Mouse (Mus musculus): ENCODE measurements around the gene Itpka. TPM values are rescaled to one million over a fixed set of nuclear protein-coding genes. Genes with fewer than 3 reads are reported as not detected.
"Not testable (repeated sequence)": the region's sequence is repeated elsewhere in the genome, so short reads cannot be mapped to it uniquely, and the experiment has no call there.

Itpka gene
- total and polyA plus RNA-seq, 2 experiments from 2014 or later = 0.50 to 1.00 TPM

DNA sequence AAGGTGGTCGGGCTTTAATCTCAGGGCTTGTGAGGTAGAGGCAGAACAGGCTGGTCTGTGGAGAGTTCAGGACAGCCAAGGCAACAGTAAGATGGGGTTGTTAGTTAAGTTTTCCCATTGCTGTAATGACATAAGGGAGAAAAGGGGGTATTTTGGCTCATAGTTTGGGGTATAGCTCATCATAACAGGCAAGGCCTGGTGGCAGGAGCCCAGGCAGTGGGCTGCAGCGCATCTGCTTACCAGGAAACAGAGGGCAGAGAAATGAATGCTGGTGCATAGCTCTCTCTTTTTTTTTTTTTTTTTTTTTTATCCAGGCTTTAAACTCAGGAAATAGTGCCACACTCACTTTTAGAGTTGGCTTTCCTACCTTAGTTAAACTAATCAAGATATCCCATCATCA is 39.0 kb upstream of the Itpka start:
- Histone ChIP-seq H3K36me3 (replicated peaks; ENCODE audit: control insufficient read depth, insufficient read depth, low read length) (peaks cover 26% of the 10 kb centered on the region), H3K27me3 (ENCODE audit: control insufficient read depth, insufficient read depth, low read length) (no peaks in the 10 kb centered on the region), H3K4me3 (ENCODE audit: low read depth, low read length) (no peak overlapping the region), H3K4me1 (ENCODE audit: control insufficient read depth, insufficient read depth) (no peaks in the 10 kb centered on the region), H3K4me2 (ENCODE audit: low read depth, low read length) (no peak overlapping the region), H3K9me3 (replicated peaks; ENCODE audit: control insufficient read depth, low read length) (no peaks in the 10 kb centered on the region), H3K9ac (replicated peaks; ENCODE audit: low read depth, low read length) (no peak overlapping the region), H3K27ac (ENCODE audit: low read depth) (no peak overlapping the region)
- ATAC-seq (ENCODE audit: insufficient read depth, low read depth) = no peak
- WGBS = 89% methylated on average over 2 of the region's 2 CpGs
- no peak for DNase-seq (ENCODE audit: low spot score)
- TF ChIP-seq EP300 (IDR thresholded peaks at IDR 0.05; ENCODE audit: low read depth) = no peak
- no peak for TF ChIP-seq CTCF (IDR thresholded peaks at IDR 0.05; ENCODE audit: low read depth)

DNA sequence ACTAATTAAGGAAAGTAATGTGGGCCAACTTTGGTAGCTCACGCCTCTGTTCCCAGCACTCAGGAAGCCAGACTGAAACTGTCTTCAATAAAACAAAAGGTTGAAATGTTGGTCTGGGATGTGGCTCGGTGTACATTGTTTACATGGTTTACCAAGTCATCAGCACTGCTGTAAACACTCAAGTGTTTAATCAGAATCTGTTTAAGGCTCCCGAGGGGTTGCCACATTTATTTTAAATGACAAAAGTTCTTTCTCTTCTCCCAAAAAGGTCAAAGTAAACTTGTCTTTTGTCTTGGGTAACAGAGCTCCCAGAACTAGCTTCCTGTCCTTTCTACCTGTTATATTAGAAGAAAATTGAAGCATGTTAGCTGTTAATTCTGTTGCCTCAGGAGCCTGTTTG is 34.5 kb upstream of the Itpka start:
- no peak for ATAC-seq (ENCODE audit: insufficient read depth, low read depth)
- Histone ChIP-seq H3K4me3 (ENCODE audit: low read depth, low read length) (no peak overlapping the region), H3K27me3 (ENCODE audit: control insufficient read depth, insufficient read depth, low read length) (no peaks in the 10 kb centered on the region), H3K9ac (replicated peaks; ENCODE audit: low read depth, low read length) (no peak overlapping the region), H3K4me1 (ENCODE audit: control insufficient read depth, insufficient read depth) (no peaks in the 10 kb centered on the region), H3K36me3 (replicated peaks; ENCODE audit: control insufficient read depth, insufficient read depth, low read length) (peaks cover 40% of the 10 kb centered on the region), H3K9me3 (replicated peaks; ENCODE audit: control insufficient read depth, low read length) (no peaks in the 10 kb centered on the region), H3K27ac (ENCODE audit: low read depth) (no peak overlapping the region), H3K4me2 (ENCODE audit: low read depth, low read length) (no peak overlapping the region)
- TF ChIP-seq EP300 (IDR thresholded peaks at IDR 0.05; ENCODE audit: low read depth) = no peak
- no peak for TF ChIP-seq CTCF (IDR thresholded peaks at IDR 0.05; ENCODE audit: low read depth)
- DNase-seq (ENCODE audit: low spot score) = no peak
- WGBS = 84% methylated on average over 3 of the region's 3 CpGs

DNA sequence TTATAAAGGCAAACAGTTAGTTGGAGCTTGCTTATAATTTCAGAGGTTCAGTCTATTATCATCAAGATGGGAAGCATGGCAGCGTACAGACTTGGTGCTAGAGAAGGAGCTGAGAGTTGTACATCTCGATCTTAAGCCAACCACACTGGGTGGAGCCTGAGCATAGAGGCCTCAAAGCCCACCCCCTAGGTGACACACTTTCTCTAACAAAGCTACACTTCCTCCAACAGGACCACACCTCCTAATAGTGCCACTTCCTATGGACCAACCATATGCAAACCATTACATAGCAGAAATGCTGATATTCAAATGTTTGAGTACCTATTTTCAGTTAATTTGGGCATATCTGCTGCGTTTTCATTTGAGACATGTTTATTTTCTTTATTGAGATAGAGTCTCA is 32.1 kb upstream of the Itpka start:
- Histone ChIP-seq H3K4me2 (ENCODE audit: low read depth, low read length) (no peak overlapping the region), H3K27ac (ENCODE audit: low read depth) (no peak overlapping the region), H3K27me3 (ENCODE audit: control insufficient read depth, insufficient read depth, low read length) (no peaks in the 10 kb centered on the region), H3K4me1 (ENCODE audit: control insufficient read depth, insufficient read depth) (no peaks in the 10 kb centered on the region), H3K9ac (replicated peaks; ENCODE audit: low read depth, low read length) (no peak overlapping the region), H3K4me3 (ENCODE audit: low read depth, low read length) (no peak overlapping the region), H3K9me3 (replicated peaks; ENCODE audit: control insufficient read depth, low read length) (no peaks in the 10 kb centered on the region), H3K36me3 (replicated peaks; ENCODE audit: control insufficient read depth, insufficient read depth, low read length) (peaks cover 43% of the 10 kb centered on the region)
- TF ChIP-seq CTCF (IDR thresholded peaks at IDR 0.05; ENCODE audit: low read depth) (no peak), EP300 (IDR thresholded peaks at IDR 0.05; ENCODE audit: low read depth) (no peak)
- DNase-seq (ENCODE audit: low spot score) (no peak), ATAC-seq (ENCODE audit: insufficient read depth, low read depth) (no peak)
- 89% methylated on average over 3 of the region's 3 CpGs for WGBS

DNA sequence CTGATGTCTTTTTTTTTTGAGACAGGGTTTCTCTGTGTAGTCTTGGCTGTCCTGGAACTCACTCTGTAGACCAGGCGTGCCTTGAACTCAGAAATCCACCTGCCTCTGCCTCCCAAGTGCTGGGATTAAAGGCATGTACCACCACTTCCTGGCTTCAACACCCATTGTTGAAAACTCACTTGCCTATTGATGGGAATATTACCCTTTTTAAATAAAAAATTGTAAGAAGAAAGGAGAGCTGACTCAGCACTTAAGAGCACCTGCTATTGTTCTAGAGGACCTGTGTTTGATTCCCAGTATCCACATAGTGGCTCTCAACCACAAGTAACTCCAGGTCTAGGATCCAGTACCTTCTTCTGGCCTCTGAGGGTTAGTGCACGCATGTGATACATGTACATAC is 26.3 kb upstream of the Itpka start:
- not testable (repeated sequence) for H3K4me3 ChIP-seq (ENCODE audit: low read depth, low read length); H3K9me3 ChIP-seq (replicated peaks; ENCODE audit: control insufficient read depth, low read length); H3K27me3 ChIP-seq (ENCODE audit: control insufficient read depth, insufficient read depth, low read length); H3K4me1 ChIP-seq (ENCODE audit: control insufficient read depth, insufficient read depth); H3K4me2 ChIP-seq (ENCODE audit: low read depth, low read length); DNase-seq (ENCODE audit: low spot score); ATAC-seq (ENCODE audit: insufficient read depth, low read depth); H3K27ac ChIP-seq (ENCODE audit: low read depth); H3K9ac ChIP-seq (replicated peaks; ENCODE audit: low read depth, low read length)
- peaks cover 48% of the 10 kb centered on the region for H3K36me3 ChIP-seq (replicated peaks; ENCODE audit: control insufficient read depth, insufficient read depth, low read length)
- 91% methylated on average over 2 of the region's 2 CpGs for WGBS

DNA sequence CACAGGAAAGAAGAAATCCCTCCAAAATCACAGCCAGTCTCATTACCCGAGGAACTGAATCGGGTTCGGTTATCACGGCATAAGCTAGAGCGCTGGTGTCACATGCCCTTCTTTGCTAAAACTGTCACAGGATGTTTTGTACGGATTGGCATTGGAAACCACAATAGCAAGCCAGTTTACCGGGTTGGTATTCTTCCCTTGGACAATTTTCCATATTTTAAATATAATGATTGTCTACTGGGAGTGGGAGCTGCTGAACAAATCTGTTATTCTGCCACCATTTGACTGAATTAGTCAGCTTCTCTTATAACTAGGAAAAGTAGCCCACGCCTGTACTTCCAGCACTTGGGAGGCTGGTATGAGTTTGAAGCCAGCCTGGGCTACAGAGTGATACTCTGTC is 21.1 kb upstream of the Itpka start:
- no peak for TF ChIP-seq EP300 (IDR thresholded peaks at IDR 0.05; ENCODE audit: low read depth)
- TF ChIP-seq CTCF (IDR thresholded peaks at IDR 0.05; ENCODE audit: low read depth) = no peak
- no peak for ATAC-seq (ENCODE audit: insufficient read depth, low read depth)
- WGBS = 92% methylated on average over 8 of the region's 8 CpGs
- Histone ChIP-seq H3K9ac (replicated peaks; ENCODE audit: low read depth, low read length) (no peak overlapping the region), H3K4me2 (ENCODE audit: low read depth, low read length) (no peak overlapping the region), H3K9me3 (replicated peaks; ENCODE audit: control insufficient read depth, low read length) (no peaks in the 10 kb centered on the region), H3K36me3 (replicated peaks; ENCODE audit: control insufficient read depth, insufficient read depth, low read length) (peaks cover 84% of the 10 kb centered on the region), H3K27me3 (ENCODE audit: control insufficient read depth, insufficient read depth, low read length) (no peaks in the 10 kb centered on the region), H3K4me1 (ENCODE audit: control insufficient read depth, insufficient read depth) (no peaks in the 10 kb centered on the region), H3K4me3 (ENCODE audit: low read depth, low read length) (no peak overlapping the region), H3K27ac (ENCODE audit: low read depth) (no peak overlapping the region)
- no peak for DNase-seq (ENCODE audit: low spot score)

DNA sequence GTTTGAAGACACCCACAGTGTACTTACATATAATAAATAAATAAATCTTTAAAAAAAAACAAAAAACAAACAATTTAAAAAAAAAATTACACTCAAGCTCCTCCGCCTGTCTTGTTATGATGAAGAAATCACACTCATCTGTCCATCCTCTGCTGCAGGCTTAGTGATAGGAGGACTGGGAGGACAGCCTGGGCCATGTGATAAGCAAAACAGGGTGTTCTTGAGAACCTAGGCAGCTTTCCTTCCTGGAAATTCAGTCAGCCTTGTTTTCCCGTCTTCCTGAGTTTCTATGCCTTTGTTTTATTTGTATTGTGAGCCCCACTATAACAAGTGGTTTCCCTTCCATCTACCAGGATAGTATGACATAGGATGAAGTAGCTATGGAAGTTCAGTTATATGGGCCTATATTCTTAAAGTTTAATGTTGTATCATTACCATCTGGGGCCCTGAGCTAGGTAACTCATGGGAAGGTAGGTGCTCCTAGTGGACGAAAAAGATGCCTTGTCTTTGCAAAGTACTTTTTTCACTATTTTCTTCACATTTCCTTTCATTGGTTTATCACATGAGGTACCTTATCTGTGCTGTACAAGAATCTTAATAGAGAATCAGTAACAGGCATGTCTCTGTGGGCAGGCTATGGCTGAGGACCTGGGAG is 14.2 kb upstream of the Itpka start:
- Histone ChIP-seq H3K27me3 (ENCODE audit: control insufficient read depth, insufficient read depth, low read length) (no peaks in the 10 kb centered on the region), H3K4me2 (ENCODE audit: low read depth, low read length) (no peak overlapping the region), H3K4me1 (ENCODE audit: control insufficient read depth, insufficient read depth) (no peaks in the 10 kb centered on the region), H3K9me3 (replicated peaks; ENCODE audit: control insufficient read depth, low read length) (no peaks in the 10 kb centered on the region), H3K27ac (ENCODE audit: low read depth) (no peak overlapping the region), H3K36me3 (replicated peaks; ENCODE audit: control insufficient read depth, insufficient read depth, low read length) (peaks cover 94% of the 10 kb centered on the region), H3K4me3 (ENCODE audit: low read depth, low read length) (no peak overlapping the region), H3K9ac (replicated peaks; ENCODE audit: low read depth, low read length) (no peak overlapping the region)
- TF ChIP-seq CTCF (IDR thresholded peaks at IDR 0.05; ENCODE audit: low read depth) (no peak), EP300 (IDR thresholded peaks at IDR 0.05; ENCODE audit: low read depth) (no peak)
- ATAC-seq (ENCODE audit: insufficient read depth, low read depth) (no peak), DNase-seq (ENCODE audit: low spot score) (no peak)
- 86% methylated on average over 3 of the region's 3 CpGs for WGBS

Measured in heart, postnatal 0 days (tissue).